Mouse (Mus musculus) midbrain, embryonic 11.5 days (tissue): Measurements from ENCODE around the gene Galnt11. TPM values are rescaled to one million over a fixed set of nuclear protein-coding genes. Genes with fewer than 3 reads are reported as not detected.
"Not testable (repeated sequence)": the region's sequence is repeated elsewhere in the genome, so short reads cannot be mapped to it uniquely, and the experiment has no call there.

Source experiments
- ATAC-seq: fragments of 200-750 bp; cut with Nextera tagmentation; 2 replicates; pipeline ENCODE4 v1.8.0; 2017; ENCODE audit warnings: moderate TSS enrichment, moderate library complexity; ENCODE audit not compliant: low FRiP score
- DNase-seq: peaks from one replicate; pipeline ENCODE4 v3.0.0; 2015; ENCODE audit warnings: low spot score; ENCODE audit errors: missing footprints
- H3K27ac ChIP-seq: fragments of 300-500 bp; sonication (generic); 2 replicates; pipeline ENCODE4 v1.5.1; 2014; ENCODE audit warnings: low read depth, low read length
- H3K27me3 ChIP-seq: fragments of 300-500 bp; sonication (generic); 2 replicates; pipeline ENCODE4 v1.6.1; 2014; ENCODE audit warnings: mild to moderate bottlenecking, low read length, moderate library complexity, mixed read lengths; ENCODE audit not compliant: control insufficient read depth, insufficient read depth
- H3K36me3 ChIP-seq: fragments of 300-500 bp; sonication (generic); 2 replicates; pipeline ENCODE4 v1.6.1; 2014; ENCODE audit warnings: mild to moderate bottlenecking, low read length, moderate library complexity, mixed read lengths; ENCODE audit not compliant: control insufficient read depth, insufficient read depth
- H3K4me1 ChIP-seq: fragments of 300-500 bp; sonication (generic); 2 replicates; pipeline ENCODE4 v1.6.1; 2014; ENCODE audit warnings: low read length; ENCODE audit not compliant: control insufficient read depth, insufficient read depth
- H3K4me2 ChIP-seq: fragments of 300-500 bp; sonication (generic); 2 replicates; pipeline ENCODE4 v1.6.1; 2014; ENCODE audit warnings: mild to moderate bottlenecking, moderate library complexity
- H3K4me3 ChIP-seq: fragments of 300-500 bp; sonication (generic); 2 replicates; pipeline ENCODE4 v1.5.1; 2014; ENCODE audit warnings: low read depth, low read length
- H3K9ac ChIP-seq: fragments of 300-500 bp; sonication (generic); 2 replicates; pipeline ENCODE4 v1.6.1; 2014; ENCODE audit warnings: low read length
- H3K9me3 ChIP-seq: fragments of 300-500 bp; sonication (generic); 2 replicates; pipeline ENCODE4 v1.6.1; 2016; ENCODE audit warnings: low read length; ENCODE audit not compliant: control insufficient read depth
- WGBS: fragments of 180-500 bp; shearing (Covaris S2); extraction: QIAGEN DNeasy Blood & Tissue Kit; methylation state at CpG from one replicate; pipeline ENCODE4 v1.1.7; 2014; 5-methylcytosine and 5-hydroxymethylcytosine counted together
- polyA plus RNA-seq: library from polyadenylated mRNA; unstranded; fragments of >200 nt; fragmentation: Nextera tagmentation; extraction: Ambion mirVana; gene quantifications from 2 replicates; pipeline ENCODE4 v1.2.1, GENCODE M21; 2014

Gene Galnt11
- polyA plus RNA-seq, 1 experiment from 2014 or later, result 40.3 TPM

- DNase-seq, result no peak
- no peak overlapping the region for H3K9ac ChIP-seq
- no peaks in the 10 kb centered on the region for H3K9me3 ChIP-seq
- H3K4me1 ChIP-seq, result no peaks in the 10 kb centered on the region
- no peak overlapping the region for H3K4me3 ChIP-seq
- 27% methylated on average over 1 of the region's 1 CpGs for WGBS
- no peaks in the 10 kb centered on the region for H3K27me3 ChIP-seq
- no peak overlapping the region for H3K27ac ChIP-seq
- no peak for ATAC-seq
- no peaks in the 10 kb centered on the region for H3K36me3 ChIP-seq
- H3K4me2 ChIP-seq, result no peak overlapping the region
Measured at GRCm38 (mm10) chr5:25188802-25189201, 32.9 kb upstream of the Galnt11 start.

- Histone ChIP-seq H3K9me3 (no peaks in the 10 kb centered on the region), H3K4me3 (no peak overlapping the region), H3K9ac (no peak overlapping the region), H3K27ac (no peak overlapping the region), H3K4me1 (no peaks in the 10 kb centered on the region), H3K4me2 (no peak overlapping the region), H3K36me3 (no peaks in the 10 kb centered on the region), H3K27me3 (no peaks in the 10 kb centered on the region)
- ATAC-seq (no peak), DNase-seq (no peak)
- WGBS, result 83% methylated on average over 2 of the region's 2 CpGs
Measured at GRCm38 (mm10) chr5:25190521-25190920, 31.2 kb upstream of the Galnt11 start.

- 82% methylated on average over 1 of the region's 1 CpGs for WGBS
- no peak overlapping the region for H3K4me3 ChIP-seq
Measured at GRCm38 (mm10) chr5:25211872-25212271, 9.8 kb upstream of the Galnt11 start.

GRCm38 (mm10) chr5:25213216-25213615 is 8.5 kb upstream of the Galnt11 start:
- H3K36me3 ChIP-seq, H3K27me3 ChIP-seq, ATAC-seq: not testable (repeated sequence)

More at GRCm38 (mm10) chr5:25211872-25212271, 9.8 kb upstream of the Galnt11 start:
- Histone ChIP-seq H3K9ac (no peak overlapping the region), H3K4me2 (no peak overlapping the region), H3K9me3 (no peaks in the 10 kb centered on the region), H3K27me3 (no peaks in the 10 kb centered on the region), H3K27ac (no peak overlapping the region), H3K36me3 (no peaks in the 10 kb centered on the region), H3K4me1 (no peaks in the 10 kb centered on the region)
- no peak for DNase-seq
- ATAC-seq, result no peak

GRCm38 (mm10) chr5:25215006-25215405 is 6.7 kb upstream of the Galnt11 start:
- 85% methylated on average over 6 of the region's 6 CpGs for WGBS
- no peak overlapping the region for H3K4me2 ChIP-seq
- H3K9ac ChIP-seq, result no peak overlapping the region
- no peaks in the 10 kb centered on the region for H3K27me3 ChIP-seq
- ATAC-seq (no peak), DNase-seq (no peak)
- no peak overlapping the region for H3K27ac ChIP-seq
- H3K36me3 ChIP-seq, result no peaks in the 10 kb centered on the region
- H3K9me3 ChIP-seq, result no peaks in the 10 kb centered on the region
- no peak overlapping the region for H3K4me3 ChIP-seq
- no peaks in the 10 kb centered on the region for H3K4me1 ChIP-seq

More at GRCm38 (mm10) chr5:25213216-25213615, 8.5 kb upstream of the Galnt11 start:
- not testable (repeated sequence) for H3K9ac ChIP-seq, H3K9me3 ChIP-seq, H3K4me2 ChIP-seq, H3K4me3 ChIP-seq, H3K27ac ChIP-seq, DNase-seq, H3K4me1 ChIP-seq

- peak; percentile 99 for DNase-seq
- peak; percentile 98 for ATAC-seq
- Histone ChIP-seq H3K9me3 (no peaks in the 10 kb centered on the region), H3K9ac (peak within 1 kb of the TSS; percentile 87), H3K4me3 (peak within 1 kb of the TSS; percentile 71), H3K27ac (no peak within 1 kb of the TSS), H3K4me1 (peaks cover 6% of the 10 kb centered on the region; the same call in 1 of the 2 replicates), H3K36me3 (no peaks in the 10 kb centered on the region), H3K27me3 (no peaks in the 10 kb centered on the region), H3K4me2 (peak within 1 kb of the TSS; percentile 63)
- 6% methylated on average over 72 of the region's 72 CpGs for WGBS
Measured at GRCm38 (mm10) chr5:25222752-25223702, 1.3 kb downstream of the Galnt11 start, which contains the start of gene E130116L18Rik. E130116L18Rik (minus strand) TSS chr5:25223153.

- H3K36me3 ChIP-seq, H3K9me3 ChIP-seq, ATAC-seq, H3K4me2 ChIP-seq, H3K9ac ChIP-seq, H3K27me3 ChIP-seq, H3K4me3 ChIP-seq, H3K27ac ChIP-seq, DNase-seq, H3K4me1 ChIP-seq: not testable (repeated sequence)
- WGBS, result 85% methylated on average over 1 of the region's 1 CpGs
Measured at GRCm38 (mm10) chr5:25224377-25224776, 2.7 kb downstream of the Galnt11 start.

- 92% methylated on average over 6 of the region's 6 CpGs for WGBS
- ATAC-seq, result no peak
- no peaks in the 10 kb centered on the region for H3K27me3 ChIP-seq
Measured at GRCm38 (mm10) chr5:25243101-25243500, 21.4 kb downstream of the Galnt11 start.

GRCm38 (mm10) chr5:25245806-25246472 is 24.2 kb downstream of the Galnt11 start:
- no peak for ATAC-seq
- Histone ChIP-seq H3K4me2 (no peak overlapping the region), H3K9me3 (no peaks in the 10 kb centered on the region), H3K27me3 (no peaks in the 10 kb centered on the region), H3K4me1 (no peaks in the 10 kb centered on the region), H3K27ac (no peak overlapping the region), H3K4me3 (no peak overlapping the region), H3K9ac (no peak overlapping the region), H3K36me3 (0 out of 2 replicates have a peak, but pooled peaks cover 3% of the 10 kb centered on the region)
- DNase-seq, result peak; percentile 35
- WGBS, result 87% methylated on average over 10 of the region's 10 CpGs

More at GRCm38 (mm10) chr5:25243101-25243500, 21.4 kb downstream of the Galnt11 start:
- no peak for DNase-seq
- no peak overlapping the region for H3K9ac ChIP-seq
- no peaks in the 10 kb centered on the region for H3K36me3 ChIP-seq
- no peak overlapping the region for H3K4me3 ChIP-seq
- H3K9me3 ChIP-seq, result no peaks in the 10 kb centered on the region
- no peaks in the 10 kb centered on the region for H3K4me1 ChIP-seq
- no peak overlapping the region for H3K27ac ChIP-seq
- no peak overlapping the region for H3K4me2 ChIP-seq
